Mouse (Mus musculus) telencephalon, adult 2 months (tissue): ENCODE results near the gene Inha.

Experiments
- DNase-seq: peaks from one replicate; pipeline ENCODE4 v3.0.0-alpha.2; 2011; ENCODE audit warnings: low read depth, low spot score

Gene Inha

GRCm38 (mm10) chr1:75490785-75491551 is 15.9 kb upstream of the Inha start:
- DNase-seq = no peak

GRCm38 (mm10) chr1:75492579-75493170 is 14.2 kb upstream of the Inha start:
- no peak for DNase-seq

GRCm38 (mm10) chr1:75494878-75495548 is 11.9 kb upstream of the Inha start:
- DNase-seq = peak; percentile 21

DNA sequence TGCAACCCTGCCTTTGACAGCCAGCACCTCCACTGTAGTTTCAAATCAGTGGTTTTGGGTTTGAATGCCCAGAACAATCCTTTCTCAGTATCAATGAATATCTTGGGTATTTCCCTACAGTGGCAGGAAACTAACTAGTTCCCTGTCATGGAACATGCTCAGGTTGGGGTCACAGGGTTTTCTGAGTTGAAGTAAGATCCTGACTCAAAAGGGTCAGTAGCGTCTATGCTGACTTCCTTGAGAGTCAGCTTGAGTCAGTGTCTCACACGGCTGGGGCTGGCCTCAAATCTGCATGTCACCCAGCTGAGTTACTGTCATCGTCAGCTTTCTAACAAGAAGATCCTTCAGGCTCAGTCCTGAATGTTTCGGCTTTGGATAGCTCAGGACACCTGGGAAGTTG is 8.0 kb upstream of the Inha start:
- DNase-seq = no peak

GRCm38 (mm10) chr1:75499441-75499840 is 7.4 kb upstream of the Inha start:
- DNase-seq = no peak

GRCm38 (mm10) chr1:75501905-75502304 is 5.0 kb upstream of the Inha start:
- DNase-seq = no peak

DNA sequence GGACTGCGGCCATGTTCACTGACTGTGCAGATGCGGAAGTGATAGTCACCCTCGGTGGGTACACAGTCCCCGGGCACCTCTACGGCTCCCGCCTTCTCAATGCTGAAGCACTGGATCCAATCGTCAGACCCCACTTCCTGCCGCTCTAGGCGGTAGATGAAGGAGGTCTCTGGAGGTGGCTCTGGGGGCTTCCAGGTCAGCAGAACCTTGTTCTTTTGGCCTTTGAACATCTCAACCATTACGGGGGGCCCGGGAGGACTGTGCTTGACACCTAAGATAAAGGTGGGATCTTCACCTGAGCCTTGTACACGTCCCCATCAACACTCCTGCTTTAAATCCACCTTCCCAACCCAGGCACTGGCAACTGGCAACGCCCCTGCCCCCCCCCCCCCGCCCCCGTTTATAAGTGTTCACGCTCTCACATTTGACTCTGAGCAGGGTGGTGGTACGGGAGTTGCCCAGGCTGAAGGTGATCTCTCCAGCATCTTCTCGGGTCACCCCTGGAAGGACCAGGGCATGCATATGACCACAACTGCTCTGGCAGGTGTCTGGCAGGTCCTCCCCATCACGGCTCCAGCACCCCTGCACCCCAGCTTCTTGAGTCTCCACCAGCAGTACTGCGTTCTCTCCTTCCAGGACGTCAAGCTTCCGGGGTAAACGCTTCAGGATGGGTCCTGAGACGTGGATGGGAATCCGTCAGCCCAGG is 3.8 kb upstream of the Inha start:
- no peak for DNase-seq

DNA sequence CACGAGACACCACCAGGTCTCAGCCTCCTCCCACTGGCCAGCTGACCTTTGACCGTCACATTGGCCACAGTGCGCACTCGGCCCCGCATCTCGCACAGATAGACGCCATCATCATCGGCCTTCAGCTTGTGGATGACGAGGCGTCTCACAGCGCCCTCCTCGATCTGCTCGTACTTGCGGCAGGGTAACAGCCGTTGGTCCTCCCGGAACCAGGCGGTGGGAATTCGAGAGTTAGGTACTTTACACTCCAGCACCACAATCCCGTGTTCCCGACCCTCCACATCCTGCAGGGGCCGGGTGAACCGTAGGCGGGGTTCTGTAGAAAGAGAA is 3.3 kb upstream of the Inha start:
- DNase-seq = no peak

GRCm38 (mm10) chr1:75504256-75505045 is 2.4 kb upstream of the Inha start:
- DNase-seq = peak; percentile 65

DNA sequence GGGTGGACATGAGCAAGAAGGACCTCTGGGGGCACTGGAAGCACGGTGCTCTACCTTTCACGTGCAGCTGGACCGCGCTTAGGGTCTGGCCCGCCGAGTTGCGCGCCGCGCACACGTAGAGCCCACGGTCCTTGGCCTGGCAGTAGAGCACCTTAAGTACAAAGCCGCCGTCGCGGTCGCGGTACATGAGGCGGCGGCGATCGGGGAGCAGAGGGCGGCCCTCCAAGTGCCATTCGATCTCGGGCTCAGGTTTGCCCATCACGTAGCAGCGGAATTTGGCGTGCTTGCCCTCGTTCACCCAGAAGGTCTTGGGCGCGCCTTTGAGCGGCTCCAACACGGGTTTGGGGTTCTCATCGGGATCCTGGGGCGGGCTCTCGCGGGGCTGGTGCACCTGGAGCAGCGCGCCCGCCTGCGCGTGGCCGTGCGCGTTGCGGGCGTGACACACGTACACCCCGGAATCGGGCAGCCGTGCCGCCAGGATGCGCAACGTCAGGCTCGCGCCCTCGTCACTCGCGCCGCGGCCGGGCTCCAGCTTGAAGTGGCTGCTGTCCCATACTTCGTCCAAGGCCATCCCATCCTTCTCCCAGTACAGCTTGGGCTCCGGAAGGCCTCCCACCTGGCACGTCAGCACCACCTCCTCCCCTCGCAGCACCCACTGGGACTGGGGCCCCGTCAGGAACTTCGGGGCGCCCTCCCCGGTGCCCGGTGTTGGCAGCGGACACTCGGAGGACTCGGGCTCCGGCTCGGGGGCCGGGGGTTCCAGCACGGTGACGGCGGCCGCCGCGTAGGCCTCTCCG is 1.5 kb upstream of the Inha start:
- DNase-seq = peak; percentile 74

DNA sequence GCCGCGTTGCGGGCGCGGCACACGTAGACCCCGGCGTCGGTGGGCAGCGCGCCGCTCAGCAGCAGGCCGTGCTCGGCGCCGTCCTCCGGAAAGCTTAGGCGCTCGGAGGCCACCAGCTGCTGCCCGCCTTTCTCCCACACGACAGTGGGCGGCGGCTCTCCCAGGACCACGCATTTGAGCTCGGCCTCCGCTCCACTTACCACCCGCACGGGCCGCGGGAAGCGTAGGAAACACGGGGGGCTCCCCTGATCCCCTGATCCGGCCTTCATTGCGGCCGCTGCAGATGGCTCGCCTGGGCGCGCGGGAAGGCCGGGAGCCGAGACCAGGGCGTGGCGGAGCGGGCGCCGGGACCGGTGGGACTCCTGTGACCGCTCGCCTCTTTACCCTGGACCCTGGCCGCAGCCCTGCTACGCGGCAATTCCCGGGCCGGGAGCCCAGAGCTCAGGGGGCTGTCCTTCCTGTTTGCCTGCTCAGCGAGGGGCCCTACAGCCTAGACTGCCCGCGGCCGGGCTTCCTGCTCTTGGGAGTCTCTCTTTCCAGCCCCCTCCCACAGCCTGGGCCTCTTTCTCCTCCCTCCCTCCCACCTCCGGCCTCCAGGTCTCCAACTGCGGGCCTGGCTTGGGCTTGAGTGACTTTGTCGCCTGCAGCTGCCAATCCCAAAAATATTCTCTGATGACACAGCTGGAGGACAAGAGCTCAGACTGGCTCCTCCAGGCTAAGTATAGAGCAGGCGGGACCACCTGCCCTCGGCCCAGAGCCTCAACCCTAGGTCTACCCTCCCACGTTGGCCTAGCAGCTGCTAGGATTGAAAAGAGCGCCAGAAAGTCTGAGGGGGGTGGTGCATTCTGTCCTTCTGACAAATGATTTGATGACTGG is 683 bp upstream of the Inha start, which contains the start of gene Obsl1:
TSS of gene Obsl1 (minus strand) at position 497 of the 876 bp plus-strand sequence.
- peak; percentile 18 for DNase-seq

GRCm38 (mm10) chr1:75509586-75509985 is 2.7 kb downstream of the Inha start:
- no peak for DNase-seq

DNA sequence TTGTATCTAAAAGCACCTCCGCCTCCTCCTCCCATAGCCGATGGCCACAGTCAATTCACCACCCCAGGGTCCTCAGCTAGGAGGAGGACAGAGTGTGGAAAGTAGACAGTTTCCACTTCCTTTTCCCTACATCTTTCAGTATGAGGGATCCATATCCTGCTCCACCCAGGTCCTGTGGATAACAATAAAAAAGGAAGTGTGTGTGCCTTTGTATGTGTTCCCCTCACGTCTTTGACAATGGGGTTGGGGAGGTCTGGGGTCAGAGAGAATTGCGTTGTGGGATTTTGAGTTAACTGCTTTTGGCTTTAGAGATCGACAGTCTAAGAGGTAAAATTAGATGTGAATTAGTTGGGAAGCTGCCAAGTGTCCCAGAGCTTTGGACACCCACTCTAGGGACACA is 3.3 kb downstream of the Inha start:
- DNase-seq = no peak

GRCm38 (mm10) chr1:75511437-75512210 is 4.7 kb downstream of the Inha start:
- no peak for DNase-seq

- no peak for DNase-seq
These were observed 5.7 kb downstream of the Inha start for GRCm38 (mm10) chr1:75512550-75512949.

DNA sequence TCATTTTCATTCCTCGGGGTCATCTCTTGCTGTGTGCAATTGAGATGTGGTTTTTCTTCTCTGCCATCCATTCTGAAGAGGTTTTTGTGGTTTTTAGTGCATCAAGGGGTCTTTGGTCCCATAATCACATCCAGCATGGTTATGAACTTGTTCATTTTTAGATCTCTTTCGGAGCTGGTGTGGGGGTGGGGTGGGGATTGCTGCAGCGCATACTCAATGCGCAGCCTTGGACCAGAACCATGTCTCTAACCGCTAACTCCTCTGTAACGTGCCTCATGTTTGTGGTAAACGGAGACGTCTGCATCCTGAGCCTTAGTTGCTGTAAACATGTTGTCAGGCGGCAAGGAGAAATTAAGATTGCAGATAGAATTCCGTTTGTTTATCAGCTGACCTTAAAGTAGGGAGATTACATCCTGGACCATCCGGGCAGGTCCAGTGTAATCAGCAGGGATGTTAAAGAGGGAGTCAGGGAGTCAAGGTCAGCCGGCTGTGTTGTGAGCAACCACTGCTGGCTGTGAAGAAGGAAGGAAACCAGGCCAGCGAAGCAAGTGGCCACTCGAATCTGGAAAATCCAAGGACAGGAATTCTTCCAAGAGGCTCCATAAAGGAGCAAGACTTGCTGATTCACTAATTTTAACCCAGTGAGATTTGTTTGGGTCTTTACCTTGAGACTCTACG is 10.0 kb downstream of the Inha start:
- no peak for DNase-seq

DNA sequence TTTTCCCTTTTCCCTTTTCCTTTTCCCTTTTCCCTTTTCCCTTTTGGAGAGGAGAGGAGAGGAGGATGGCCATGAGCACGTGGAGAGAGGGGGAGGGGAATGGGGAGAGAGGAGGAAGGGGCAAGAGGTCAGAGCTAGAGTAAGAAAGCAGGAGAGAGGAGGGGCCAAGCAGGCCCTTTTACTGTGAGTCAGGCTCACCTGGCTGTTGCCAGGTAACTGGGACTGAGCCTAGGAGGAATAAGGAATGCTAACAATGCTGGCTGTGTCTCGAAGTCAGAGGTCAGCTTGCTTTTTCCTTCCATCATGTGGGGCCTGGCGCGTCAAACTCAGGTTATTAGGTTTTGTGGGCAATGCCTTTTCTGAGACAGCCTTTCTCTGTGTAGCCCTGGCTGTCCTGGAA is 11.1 kb downstream of the Inha start:
- no peak for DNase-seq

- no peak for DNase-seq
These were observed 11.6 kb downstream of the Inha start for GRCm38 (mm10) chr1:75518427-75518826.
